Comparison of ENCODE assay signal across 23 mouse cellular contexts in the genomic region with DNA sequence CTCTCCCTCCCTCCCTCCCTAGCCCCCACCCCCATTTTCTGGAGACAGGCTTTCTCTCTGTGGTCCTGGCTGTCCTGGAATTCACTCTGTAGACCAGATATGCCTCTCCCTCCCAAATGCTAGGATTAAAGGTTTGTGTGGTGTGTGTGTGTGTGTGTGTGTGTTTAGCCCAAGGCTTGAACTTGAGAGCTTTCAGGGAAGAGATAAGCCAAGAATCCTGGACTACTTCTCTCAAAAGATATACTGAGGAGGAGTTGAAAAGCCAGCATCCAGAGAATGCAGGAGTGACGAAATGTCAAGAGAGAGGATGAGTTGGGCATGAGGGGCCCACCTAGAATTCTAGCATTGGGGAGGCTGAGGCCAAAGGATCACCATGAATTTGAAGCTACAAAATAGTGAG. TPM values are rescaled to one million over a fixed set of nuclear protein-coding genes. Genes with fewer than 3 reads are reported as not detected.
"Had no signal": no experiment of that assay in that cellular context is flagged by ENCODE, and none has a peak within 500 bp of the region (broad histone marks: within the 10 kb centered on the region; RNA-seq: fewer than 3 reads in every experiment).

No protein-coding gene starts in this region.

- H3K4me1 ChIP-seq: limb, embryonic 12.5 days; limb, embryonic 15.5 days; midbrain, embryonic 12.5 days; midbrain, embryonic 15.5 days; neural tube, embryonic 12.5 days; neural tube, embryonic 15.5 days had no signal

- H3K4me2 ChIP-seq: limb, embryonic 12.5 days; limb, embryonic 15.5 days; liver, embryonic 11.5 days; lung, embryonic 14.5 days; midbrain, embryonic 12.5 days; midbrain, embryonic 15.5 days; neural tube, embryonic 12.5 days; neural tube, embryonic 15.5 days had no signal

- H3K4me3 ChIP-seq: limb, embryonic 12.5 days; limb, embryonic 15.5 days; midbrain, embryonic 12.5 days; midbrain, embryonic 15.5 days; neural tube, embryonic 12.5 days; neural tube, embryonic 15.5 days had no signal

- H3K9me3 ChIP-seq: limb, embryonic 12.5 days; limb, embryonic 15.5 days; midbrain, embryonic 12.5 days; midbrain, embryonic 15.5 days; neural tube, embryonic 12.5 days; neural tube, embryonic 15.5 days had no signal

- ATAC-seq: lung, postnatal 0 days; midbrain, embryonic 15.5 days had no signal

- DNase-seq: kidney, postnatal 14 days; kidney, postnatal 4 days; left cerebral cortex, postnatal 4 days; liver, postnatal 0 days; lung, embryonic 14.5 days; right cerebral cortex, adult 18-20 months; right cerebral cortex, postnatal 14 days; right cerebral cortex, postnatal 4 days; thymus, adult 2 months; thymus, postnatal 14 days; thymus, postnatal 4 days had no signal

- H3K27ac ChIP-seq: limb, embryonic 12.5 days; limb, embryonic 15.5 days; liver, embryonic 14.5 days; macrophage; midbrain, embryonic 12.5 days; midbrain, embryonic 15.5 days; neural tube, embryonic 12.5 days; neural tube, embryonic 15.5 days; stomach, postnatal 0 days had no signal

- H3K27me3 ChIP-seq: limb, embryonic 12.5 days; limb, embryonic 15.5 days; midbrain, embryonic 12.5 days; midbrain, embryonic 15.5 days; neural tube, embryonic 12.5 days; neural tube, embryonic 15.5 days had no signal

- H3K9ac ChIP-seq: limb, embryonic 12.5 days; limb, embryonic 15.5 days; liver, embryonic 14.5 days; liver, postnatal 0 days; lung, embryonic 14.5 days; midbrain, embryonic 12.5 days; midbrain, embryonic 15.5 days; neural tube, embryonic 12.5 days; neural tube, embryonic 15.5 days had no signal

- H3K36me3 ChIP-seq: limb, embryonic 12.5 days; limb, embryonic 15.5 days; midbrain, embryonic 12.5 days; midbrain, embryonic 15.5 days; neural tube, embryonic 12.5 days; neural tube, embryonic 15.5 days had no signal

RNA-seq across cellular contexts. Expression of gene Bricd5, which starts 10.8 kb away (rescaled TPM):
- polyA plus RNA-seq: limb, embryonic 12.5 days; limb, embryonic 15.5 days; liver, postnatal 0 days; lung, postnatal 0 days; macrophage; midbrain, embryonic 12.5 days; stomach, embryonic 14.5 days; stomach, postnatal 0 days had no signal
